Mouse (Mus musculus): ENCODE results near the gene Crebbp. TPM values are rescaled to one million over a fixed set of nuclear protein-coding genes. Genes with fewer than 3 reads are reported as not detected.

Gene Crebbp
- polyA plus RNA-seq (2021; fragmentation: Nextera tagmentation): 16.3 and 16.4 TPM in 2 replicates
- long read RNA-seq, experiment 1, partial matches to known transcripts: 18 of 41 reads
- long read RNA-seq, experiment 1, other reads (novel, unspliced or antisense): 23 of 41 reads
- long read RNA-seq, experiment 2, partial matches to known transcripts: 22 of 71 reads
- long read RNA-seq, experiment 2, other reads (novel, unspliced or antisense): 49 of 71 reads

GRCm38 (mm10) chr16:4213799-4214551 is at the start of gene Crebbp:
Gene Crebbp, minus strand, starts transcription at chr16:4213997.

GRCm38 (mm10) chr16:4077384-4078061 is 136.3 kb downstream of the Crebbp start, which contains the start of gene Trap1:
Gene Trap1, minus strand, starts transcription at chr16:4077827.

GRCm38 (mm10) chr16:4036807-4037206 is 177.0 kb downstream of the Crebbp start, which contains the start of gene Dnase1:
Gene Dnase1, plus strand, starts transcription at chr16:4036942.

Other genes with a start within 250 kb of the Crebbp start
- gene Nlrc3, start 237.4 kb downstream of the Crebbp start, polyA plus RNA-seq (2021; fragmentation: Nextera tagmentation): 0.16 TPM in 1 of 2 replicates, not detected in the other
- gene Slx4, start 210.2 kb downstream of the Crebbp start, polyA plus RNA-seq (2021; fragmentation: Nextera tagmentation): 8.0 and 8.7 TPM in 2 replicates
- 1.0 and 1.5 TPM in 2 replicates for gene Dnase1, start 177.1 kb downstream of the Crebbp start, polyA plus RNA-seq (2021; fragmentation: Nextera tagmentation)
- gene Trap1, start 136.2 kb downstream of the Crebbp start, polyA plus RNA-seq (2021; fragmentation: Nextera tagmentation): 28.9 and 36.9 TPM in 2 replicates
- gene Adcy9, start 206.5 kb upstream of the Crebbp start, polyA plus RNA-seq (2021; fragmentation: Nextera tagmentation): 5.3 and 8.5 TPM in 2 replicates